Mouse (Mus musculus): ENCODE measurements around the gene Dppa1. TPM values are rescaled to one million over a fixed set of nuclear protein-coding genes. Genes with fewer than 3 reads are reported as not detected.

The Dppa1 gene
- polyA plus RNA-seq (2012): not detected in 2 replicates

DNA sequence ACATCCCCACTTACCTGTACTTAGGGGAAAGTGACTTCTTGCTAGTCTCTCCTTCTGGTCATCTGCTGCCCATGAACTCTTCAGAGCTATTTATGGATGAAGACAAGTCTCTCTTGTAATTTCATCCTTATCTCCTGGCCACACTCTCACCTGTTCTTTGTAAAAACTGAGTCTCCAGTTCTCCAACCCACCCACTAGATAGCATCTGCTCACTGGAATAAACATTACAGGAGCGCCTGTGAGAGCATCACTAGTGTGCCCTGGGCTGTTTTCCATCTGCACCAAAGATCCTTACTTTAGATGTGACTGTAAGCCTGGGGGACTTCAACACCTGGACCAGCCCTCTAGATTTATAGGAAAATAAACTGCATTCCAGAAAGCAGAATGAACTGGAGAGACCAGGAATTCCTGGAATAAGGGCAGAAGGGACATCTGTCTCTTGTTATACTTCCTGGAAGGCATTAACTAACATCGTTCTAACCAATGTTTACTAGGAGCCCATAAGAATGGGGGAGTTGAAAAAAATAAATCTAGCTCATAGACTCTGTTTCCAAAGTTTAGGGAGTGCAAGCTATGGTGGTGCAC is at the start of gene Dppa1:
TSS of gene Dppa1 (minus strand) at position 51 of the 585 bp plus-strand sequence.

DNA sequence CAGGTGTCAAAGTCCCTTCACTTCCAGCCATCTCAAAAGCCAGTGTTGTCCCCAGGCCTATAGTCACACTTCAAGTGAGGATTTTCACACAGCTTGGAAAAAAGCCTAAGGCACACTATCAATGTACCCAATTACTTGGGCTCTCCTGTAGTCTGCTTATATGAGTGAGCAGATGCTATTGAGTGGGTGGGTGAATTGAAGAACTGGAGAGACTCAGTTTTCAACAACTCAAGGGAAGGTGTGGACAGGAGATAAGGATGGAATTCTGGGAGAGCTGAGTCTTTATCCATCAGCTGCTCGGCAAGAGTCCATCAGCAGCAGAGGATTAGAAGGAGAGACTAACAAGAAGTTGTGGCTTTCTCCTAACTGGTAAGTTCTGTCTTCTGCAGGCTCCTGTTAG is 57.7 kb downstream of the Dppa1 start, which contains the start of gene BC053393:
TSS of gene BC053393 (plus strand) at position 210 of the 400 bp plus-strand sequence.

Other genes starting within 250 kb of the Dppa1 start
- gene Itk, start 239.7 kb downstream of the Dppa1 start, polyA plus RNA-seq (2012): 0.31 and 0.50 TPM in 2 replicates
- gene Fam71b, start 232.7 kb downstream of the Dppa1 start, polyA plus RNA-seq (2012): 0.08 and 0.09 TPM in 2 replicates
- 96.9 and 110 TPM in 2 replicates for gene Med7, start 192.3 kb downstream of the Dppa1 start, polyA plus RNA-seq (2012)
- 0.12 and 0.13 TPM in 2 replicates for gene Havcr2, start 174.3 kb downstream of the Dppa1 start, polyA plus RNA-seq (2012)
- not detected in 2 replicates for gene Gm12169, start 105.0 kb downstream of the Dppa1 start, polyA plus RNA-seq (2012)
- not detected in 2 replicates for gene BC053393, start 57.7 kb downstream of the Dppa1 start, polyA plus RNA-seq (2012)
- not detected in 2 replicates for gene Timd2, start 77.8 kb upstream of the Dppa1 start, polyA plus RNA-seq (2012)
- not detected in 2 replicates for gene Havcr1, start 105.8 kb upstream of the Dppa1 start, polyA plus RNA-seq (2012)
- gene Timd4, start 181.5 kb upstream of the Dppa1 start, polyA plus RNA-seq (2012): not detected in 2 replicates

Data from megakaryocyte-erythroid progenitor cell, adult 5 weeks (primary cell).